In genomic region chr4:68022891-68023303, GRCm38 (mm10) we compare ENCODE assay signal across 9 mouse cellular contexts.
A peak's percentile ranks its signal among the peaks of the same experiment; 100 is the strongest.
DNase-seq lines count a peak whose midpoint lies in the region; ATAC-seq lines count a peak whose summit lies in the region.
"Had no signal": no experiment of that assay in that cellular context is flagged by ENCODE, and none has a peak within 500 bp of the region (broad histone marks: within the 10 kb centered on the region; RNA-seq: fewer than 3 reads in every experiment).

No protein-coding gene starts in this region.

- no peaks in the 10 kb centered on the region for H3K9me3 ChIP-seq in forebrain, embryonic 11.5 days (ENCODE audit: control insufficient read depth, low read length)
- no peaks in the 10 kb centered on the region for H3K9me3 ChIP-seq in intestine, embryonic 15.5 days
- no peaks in the 10 kb centered on the region for H3K9me3 ChIP-seq in neural tube, embryonic 12.5 days

- H3K9ac ChIP-seq in forebrain, embryonic 11.5 days (ENCODE audit: low read length): no peak overlapping the region
- no peak overlapping the region for H3K9ac ChIP-seq in intestine, embryonic 15.5 days
- no peak overlapping the region for H3K9ac ChIP-seq in neural tube, embryonic 12.5 days

- no peak overlapping the region for H3K4me3 ChIP-seq in forebrain, embryonic 11.5 days (ENCODE audit: low read depth, low read length)
- no peak overlapping the region for H3K4me3 ChIP-seq in intestine, embryonic 15.5 days (replicated peaks)
- H3K4me3 ChIP-seq in neural tube, embryonic 12.5 days: no peak overlapping the region
- H3K4me3 ChIP-seq: erythroblast, embryonic 14.5 days had no signal

- intact Hi-C loops in left cerebral cortex, postnatal 25 days (cut with DNase I): loop anchor here (5.0 to 10.0 kb wide), 3 partner anchors 742 to 929 kb away; partner anchors contain the start of gene Brinp1

- H3K4me1 ChIP-seq in forebrain, embryonic 11.5 days (replicated peaks; ENCODE audit: control insufficient read depth, insufficient read depth, low read length): no peaks in the 10 kb centered on the region
- no peaks in the 10 kb centered on the region for H3K4me1 ChIP-seq in intestine, embryonic 15.5 days (replicated peaks)
- peaks cover 3% of the 10 kb centered on the region; the same call in 1 of the 2 replicates for H3K4me1 ChIP-seq in neural tube, embryonic 12.5 days

- peak; percentile 87 for ATAC-seq in forebrain, embryonic 11.5 days (replicated peaks; ENCODE audit: low FRiP score)
- ATAC-seq in intestine, embryonic 15.5 days: peak; percentile 78
- peak; percentile 93 for ATAC-seq in neural tube, embryonic 12.5 days (ENCODE audit: low FRiP score, low read depth)

- 17% methylated on average over 2 of the region's 2 CpGs for whole genome bisulfite sequencing in forebrain, embryonic 11.5 days
- 18% methylated on average over 2 of the region's 2 CpGs for WGBS in intestine, embryonic 15.5 days
- 14% methylated on average over 2 of the region's 2 CpGs for WGBS in neural tube, embryonic 12.5 days

- H3K27me3 ChIP-seq in forebrain, embryonic 11.5 days (ENCODE audit: control insufficient read depth, insufficient read depth, low read length): no peaks in the 10 kb centered on the region
- no peaks in the 10 kb centered on the region for H3K27me3 ChIP-seq in intestine, embryonic 15.5 days (replicated peaks)
- H3K27me3 ChIP-seq in neural tube, embryonic 12.5 days (replicated peaks): no peaks in the 10 kb centered on the region

- DNase-seq in NIH3T3 (ENCODE audit: low read depth): peak; percentile 87
- DNase-seq in brain, adult 2 months (ENCODE audit: low read depth, low spot score): peak; percentile 94
- DNase-seq in forebrain, embryonic 11.5 days (ENCODE audit: low spot score): peak; percentile 50
- DNase-seq in left cerebral cortex, postnatal 25 days (ENCODE audit: low spot score in 2 of 2): peak; percentile 68 to 87
- DNase-seq in gastrocnemius, postnatal 25 days: no peak
- DNase-seq in thymus, postnatal 4 days: no peak

- H3K36me3 ChIP-seq in forebrain, embryonic 11.5 days (ENCODE audit: control insufficient read depth, insufficient read depth, low read length): no peaks in the 10 kb centered on the region
- no peaks in the 10 kb centered on the region for H3K36me3 ChIP-seq in intestine, embryonic 15.5 days
- H3K36me3 ChIP-seq in neural tube, embryonic 12.5 days: no peaks in the 10 kb centered on the region

- no peak overlapping the region for H3K27ac ChIP-seq in forebrain, embryonic 11.5 days (ENCODE audit: low read depth, low read length)
- H3K27ac ChIP-seq in intestine, embryonic 15.5 days: no peak overlapping the region
- H3K27ac ChIP-seq in neural tube, embryonic 12.5 days: no peak overlapping the region

- H3K4me2 ChIP-seq in forebrain, embryonic 11.5 days (ENCODE audit: low read depth, low read length, severe bottlenecking): no peak overlapping the region
- no peak overlapping the region for H3K4me2 ChIP-seq in intestine, embryonic 15.5 days (replicated peaks)
- H3K4me2 ChIP-seq in neural tube, embryonic 12.5 days (replicated peaks): no peak overlapping the region

Comparison
In these comparisons a context has a peak if more than half of its experiments do, and no peak if none do; other contexts are left out.
1. DNase-seq: peak in NIH3T3 (single experiment), brain, adult 2 months (single experiment), forebrain, embryonic 11.5 days (single experiment) and left cerebral cortex, postnatal 25 days (2 of 2); none in gastrocnemius, postnatal 25 days (single experiment) and thymus, postnatal 4 days (single experiment).
2. Peak in every context shown above with its lines, with median percentiles within 50 percentile points of each other: ATAC-seq.